Mouse (Mus musculus) liver, adult 2 months (tissue): ENCODE measurements at regions not wholly inside any gene's neighbourhood (a gene's known extent, or its start where the extent isn't known, plus 50 kb on each side); places are given as distances from the start of the nearest gene placed in this dataset.

Source experiments
- DNase-seq: peaks from one replicate; pipeline ENCODE4 v3.0.0-alpha.2; 2011; ENCODE audit warnings: low read depth, low spot score; ENCODE audit errors: extremely low read depth
- H3K27ac ChIP-seq: fragments of 200-500 bp; replicated peaks from 2 replicates; pipeline ENCODE4 v1.5.1; 2012; ENCODE audit warnings: low read depth, mild to moderate bottlenecking, control low read depth, inconsistent platforms, low read length; ENCODE audit not compliant: insufficient read depth
- H3K27me3 ChIP-seq: fragments of 200-500 bp; 2 replicates; pipeline ENCODE4 v1.6.1; 2012; ENCODE audit warnings: mild to moderate bottlenecking, moderate library complexity, low read length, inconsistent platforms; ENCODE audit not compliant: control insufficient read depth, insufficient read depth
- H3K36me3 ChIP-seq: fragments of 200-500 bp; 2 replicates; pipeline ENCODE4 v1.6.1; 2012; ENCODE audit warnings: low read length, inconsistent platforms; ENCODE audit not compliant: control insufficient read depth, insufficient read depth
- H3K4me1 ChIP-seq: fragments of 200-500 bp; 2 replicates; pipeline ENCODE4 v1.6.1; 2011; ENCODE audit warnings: low read length; ENCODE audit not compliant: control insufficient read depth, insufficient read depth
- H3K4me3 ChIP-seq: fragments of 200-500 bp; 2 replicates; pipeline ENCODE4 v1.5.1; 2011; ENCODE audit warnings: low read depth, mild to moderate bottlenecking, control low read depth, low read length, moderate library complexity; ENCODE audit not compliant: insufficient read depth
- H3K79me2 ChIP-seq: fragments of 200-500 bp; 2 replicates; pipeline ENCODE4 v1.6.1; 2012; ENCODE audit warnings: inconsistent platforms, mild to moderate bottlenecking, low read length, moderate library complexity; ENCODE audit not compliant: control insufficient read depth, insufficient read depth
- H3K9ac ChIP-seq: fragments of 200-500 bp; 2 replicates; pipeline ENCODE4 v1.6.1; 2012; ENCODE audit warnings: low read depth, mild to moderate bottlenecking, control low read depth, inconsistent platforms, low read length
- CTCF ChIP-seq: fragments of 200-500 bp; IDR thresholded peaks from 2 replicates; pipeline ENCODE4 v1.5.1; 2011; ENCODE audit warnings: low read depth, low read length, control low read depth
- POLR2A ChIP-seq: fragments of 200-500 bp; IDR thresholded peaks from 2 replicates; pipeline ENCODE4 v1.6.1; 2011; ENCODE audit warnings: low read length, control low read depth; ENCODE audit not compliant: insufficient read depth; ENCODE audit errors: extremely low read depth
- WGBS: fragments of 180-500 bp; shearing (Covaris S2); methylation state at CpG from one replicate; pipeline ENCODE4 v1.1.7; 2018; 5-methylcytosine and 5-hydroxymethylcytosine counted together

DNA sequence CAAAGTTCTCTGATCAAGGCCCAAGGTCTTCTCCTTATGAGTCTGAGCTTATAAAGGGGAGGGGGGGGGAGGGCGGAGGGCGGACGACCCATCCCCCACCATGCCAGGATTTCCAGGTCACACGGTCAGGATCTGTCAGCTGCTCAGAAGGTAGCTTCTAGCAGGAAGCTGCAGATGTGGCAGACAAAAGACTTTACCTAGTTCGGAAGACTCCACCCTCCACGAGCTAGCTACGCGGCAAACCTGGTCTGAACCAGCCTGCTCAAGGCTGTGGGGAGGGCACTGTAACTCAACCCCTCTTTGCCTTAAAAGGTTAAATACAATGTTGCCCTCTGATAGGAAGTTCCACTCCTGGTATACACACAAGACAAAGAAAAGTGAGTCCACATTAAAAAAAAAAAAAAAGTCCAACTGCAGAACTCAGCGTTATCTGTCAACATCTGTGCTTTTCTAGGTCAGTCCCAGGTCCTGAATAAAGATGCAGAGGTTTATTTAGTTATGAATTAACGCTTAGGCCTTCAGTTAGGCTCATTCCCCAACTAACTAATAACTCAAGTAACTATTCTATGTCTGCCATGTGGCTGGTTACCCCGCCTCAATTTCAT is 108.7 kb downstream of the Rpl14 start:
- Histone ChIP-seq H3K27ac (no peak overlapping the region), H3K27me3 (no peaks in the 10 kb centered on the region), H3K4me1 (no peaks in the 10 kb centered on the region), H3K36me3 (no peaks in the 10 kb centered on the region), H3K4me3 (no peak overlapping the region), H3K9ac (no peak overlapping the region), H3K79me2 (no peaks in the 10 kb centered on the region)
- 52% methylated on average over 11 of the region's 11 CpGs for WGBS
- no peak for DNase-seq
- TF ChIP-seq CTCF (no peak), POLR2A (no peak)

DNA sequence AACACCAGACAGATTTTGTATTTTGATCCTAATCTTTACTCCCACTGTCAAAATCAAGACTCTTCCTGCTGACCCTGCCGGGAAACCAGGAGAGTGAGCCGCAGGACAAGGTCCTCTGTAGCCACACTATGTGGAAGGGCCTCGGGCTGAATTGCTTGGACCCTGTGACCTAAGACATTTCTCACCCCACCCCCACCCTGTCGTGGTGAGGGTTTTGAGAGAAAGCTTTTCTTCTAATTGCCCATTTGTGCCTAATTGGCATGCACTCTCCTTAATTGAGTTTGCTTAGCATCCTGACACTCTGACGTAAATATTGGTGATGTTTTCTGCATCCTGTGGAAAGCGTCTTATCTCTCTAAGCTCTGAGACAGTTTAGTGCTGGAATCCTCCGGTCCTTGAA is 110.2 kb downstream of the Rpl14 start:
- H3K4me1 ChIP-seq, result no peaks in the 10 kb centered on the region
- H3K4me3 ChIP-seq, result no peak overlapping the region
- H3K27me3 ChIP-seq, result no peaks in the 10 kb centered on the region
- no peaks in the 10 kb centered on the region for H3K36me3 ChIP-seq
- no peak overlapping the region for H3K9ac ChIP-seq
- H3K27ac ChIP-seq, result no peak overlapping the region
- no peak for TF ChIP-seq POLR2A
- TF ChIP-seq CTCF, result no peak
- 61% methylated on average over 7 of the region's 7 CpGs for WGBS
- DNase-seq, result no peak
- no peaks in the 10 kb centered on the region for H3K79me2 ChIP-seq

DNA sequence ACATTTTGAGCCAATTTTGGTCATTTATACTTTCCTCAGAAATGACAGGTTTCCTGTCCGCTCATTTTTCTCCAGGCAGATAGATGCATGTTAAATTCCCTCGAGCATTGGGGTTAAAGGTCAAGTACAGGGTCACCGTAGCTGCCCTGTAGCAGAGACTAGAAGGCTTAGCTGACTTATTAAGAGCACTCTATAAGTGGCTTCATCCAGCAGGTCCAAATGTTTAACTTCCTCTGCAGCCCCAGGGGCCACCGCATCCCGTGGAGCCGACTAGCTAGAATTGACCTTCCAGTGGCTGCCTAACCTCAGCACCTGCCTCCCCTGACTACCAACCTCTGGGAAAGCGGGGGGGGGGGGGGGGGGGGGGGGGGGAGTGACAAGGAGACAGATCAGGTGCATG is 114.7 kb downstream of the Rpl14 start:
- TF ChIP-seq CTCF (no peak), POLR2A (no peak)
- Histone ChIP-seq H3K36me3 (no peaks in the 10 kb centered on the region), H3K9ac (no peak overlapping the region), H3K27me3 (no peaks in the 10 kb centered on the region), H3K4me1 (no peaks in the 10 kb centered on the region), H3K27ac (no peak overlapping the region), H3K4me3 (no peak overlapping the region), H3K79me2 (no peaks in the 10 kb centered on the region)
- DNase-seq, result no peak
- WGBS, result 19% methylated on average over 6 of the region's 7 CpGs

- Histone ChIP-seq H3K79me2 (no peaks in the 10 kb centered on the region), H3K27ac (no peak overlapping the region), H3K4me1 (no peaks in the 10 kb centered on the region), H3K36me3 (no peaks in the 10 kb centered on the region), H3K4me3 (no peak overlapping the region), H3K9ac (no peak overlapping the region), H3K27me3 (no peaks in the 10 kb centered on the region)
- TF ChIP-seq CTCF, result no peak
- TF ChIP-seq POLR2A, result no peak
- no peak for DNase-seq
- 91% methylated on average over 11 of the region's 11 CpGs for WGBS
Measured at GRCm38 (mm10) chr9:120689025-120689424, 117.8 kb downstream of the Rpl14 start.

GRCm38 (mm10) chr9:120690510-120690909 is 119.3 kb downstream of the Rpl14 start:
- no peaks in the 10 kb centered on the region for H3K79me2 ChIP-seq
- H3K27ac ChIP-seq, result no peak overlapping the region
- WGBS, result 83% methylated on average over 5 of the region's 5 CpGs
- H3K27me3 ChIP-seq, result no peaks in the 10 kb centered on the region
- H3K4me1 ChIP-seq, result no peaks in the 10 kb centered on the region
- TF ChIP-seq CTCF, result no peak
- TF ChIP-seq POLR2A, result no peak
- no peaks in the 10 kb centered on the region for H3K36me3 ChIP-seq
- H3K9ac ChIP-seq, result no peak overlapping the region
- no peak overlapping the region for H3K4me3 ChIP-seq
- DNase-seq, result no peak

DNA sequence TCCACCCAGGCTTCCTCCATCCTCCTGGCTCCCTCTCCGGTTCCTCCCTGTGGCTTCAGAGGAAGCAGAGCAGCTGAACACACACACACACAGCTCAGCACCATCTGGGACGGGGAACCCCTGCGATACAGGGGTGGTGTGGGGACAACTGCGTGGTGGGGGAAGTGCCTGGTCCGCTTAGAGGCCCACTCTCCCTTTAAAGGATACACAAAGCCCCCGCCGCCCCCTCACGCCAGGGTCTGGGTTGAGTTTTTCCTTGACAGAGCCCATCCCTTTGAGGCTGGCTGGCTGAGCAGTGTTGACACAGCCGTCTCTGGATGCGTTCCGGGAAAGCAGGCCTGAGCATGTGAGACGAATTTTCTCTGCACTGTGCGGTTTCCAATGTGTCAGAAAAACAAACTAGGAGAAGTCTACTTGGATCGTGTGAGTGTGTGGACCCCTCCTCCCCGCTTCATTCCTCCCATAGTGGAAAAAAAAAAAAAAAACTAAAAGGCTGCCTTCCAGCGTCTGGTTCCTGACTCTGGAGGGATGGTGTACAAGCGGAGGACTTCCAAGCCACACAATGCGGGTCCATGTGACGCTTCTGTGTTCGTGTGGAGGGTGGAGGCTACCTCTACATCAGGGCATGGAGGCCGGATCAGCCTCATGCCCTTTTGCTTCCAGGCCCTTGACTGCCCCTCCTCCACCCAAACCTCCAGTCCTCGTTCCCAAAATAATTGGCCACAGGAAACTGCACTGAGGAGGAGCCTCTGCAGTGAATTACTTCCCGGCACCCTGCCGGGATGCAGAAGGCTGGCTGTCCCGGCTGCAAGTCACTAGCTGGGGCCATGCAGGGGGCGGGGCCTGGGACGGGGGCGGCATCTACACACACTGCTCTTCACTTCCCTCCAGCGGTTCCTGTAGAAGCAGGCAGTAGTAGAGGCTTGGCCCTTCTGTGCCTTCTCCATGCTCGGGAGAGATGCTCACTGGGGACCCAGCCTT is 120.0 kb downstream of the Rpl14 start:
- Histone ChIP-seq H3K4me3 (no peak overlapping the region), H3K4me1 (no peaks in the 10 kb centered on the region), H3K36me3 (no peaks in the 10 kb centered on the region), H3K27ac (peak overlapping the region; percentile 1), H3K79me2 (no peaks in the 10 kb centered on the region), H3K9ac (no peak overlapping the region), H3K27me3 (no peaks in the 10 kb centered on the region)
- TF ChIP-seq POLR2A (no peak), CTCF (peak; percentile 41)
- DNase-seq, result peak; percentile 20
- 26% methylated on average over 30 of the region's 30 CpGs for WGBS
